Mouse (Mus musculus) induced T-regulatory cell, adult 2 months (primary cell): ENCODE data around the gene B3galt5.

Experiments used
- DNase-seq: peaks from one replicate; pipeline ENCODE4 v3.0.0-alpha.2; 2012; ENCODE audit warnings: low read depth

Gene B3galt5

DNA sequence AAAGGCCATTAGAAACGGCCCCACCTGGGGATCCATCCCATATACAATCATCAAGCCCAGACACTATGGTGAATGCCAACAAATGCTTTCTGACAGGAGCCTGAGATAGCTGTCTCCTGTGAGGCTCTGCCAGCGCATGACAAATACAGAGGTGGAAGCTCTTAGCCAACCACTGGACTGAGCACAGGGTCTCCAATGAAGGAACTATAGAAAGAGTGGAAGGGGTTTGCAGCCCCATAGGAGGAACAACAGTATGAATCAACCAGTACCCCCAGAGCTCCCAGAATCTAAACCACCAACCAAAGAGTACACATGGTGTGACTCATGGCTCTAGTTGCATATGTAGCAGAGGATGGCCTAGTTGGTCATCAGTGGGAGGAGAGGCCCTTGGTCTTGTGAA lies 36.1 kb downstream of the B3galt5 start:
- DNase-seq = no peak

GRCm38 (mm10) chr16:96272929-96273619 lies 37.5 kb downstream of the B3galt5 start:
- DNase-seq = peak; percentile 74

DNA sequence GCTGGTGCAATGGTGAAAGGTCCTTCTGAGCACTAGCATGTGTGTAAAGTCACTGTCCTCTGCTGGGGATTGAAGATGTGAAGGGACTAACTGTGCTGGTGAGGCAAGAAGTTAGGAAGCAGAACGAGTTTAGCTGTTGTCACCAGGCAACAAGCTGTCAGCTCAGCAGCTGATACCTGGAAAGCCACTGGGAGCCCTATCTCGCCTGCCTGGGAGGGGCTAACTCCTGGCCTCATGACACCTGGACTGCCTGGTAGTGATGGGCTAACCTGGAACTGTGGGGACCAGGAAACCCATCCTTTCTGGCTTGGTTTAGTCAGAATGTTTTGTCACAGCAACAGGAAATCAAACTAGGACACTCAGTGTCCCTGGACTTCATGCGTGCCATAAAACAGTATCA lies 41.0 kb downstream of the B3galt5 start:
- DNase-seq = no peak

GRCm38 (mm10) chr16:96278491-96279224 lies 43.1 kb downstream of the B3galt5 start:
- DNase-seq = no peak

GRCm38 (mm10) chr16:96280719-96281605 lies 45.4 kb downstream of the B3galt5 start:
- no peak for DNase-seq

- no peak for DNase-seq
These were observed 47.0 kb downstream of the B3galt5 start for GRCm38 (mm10) chr16:96282566-96282965.

GRCm38 (mm10) chr16:96291885-96292284 lies 56.3 kb downstream of the B3galt5 start:
- peak; percentile 18 for DNase-seq

- DNase-seq = peak; percentile 56
These were observed 57.1 kb downstream of the B3galt5 start for GRCm38 (mm10) chr16:96292530-96293173.

GRCm38 (mm10) chr16:96298075-96298474 lies 62.5 kb downstream of the B3galt5 start:
- peak; percentile 25 for DNase-seq

DNA sequence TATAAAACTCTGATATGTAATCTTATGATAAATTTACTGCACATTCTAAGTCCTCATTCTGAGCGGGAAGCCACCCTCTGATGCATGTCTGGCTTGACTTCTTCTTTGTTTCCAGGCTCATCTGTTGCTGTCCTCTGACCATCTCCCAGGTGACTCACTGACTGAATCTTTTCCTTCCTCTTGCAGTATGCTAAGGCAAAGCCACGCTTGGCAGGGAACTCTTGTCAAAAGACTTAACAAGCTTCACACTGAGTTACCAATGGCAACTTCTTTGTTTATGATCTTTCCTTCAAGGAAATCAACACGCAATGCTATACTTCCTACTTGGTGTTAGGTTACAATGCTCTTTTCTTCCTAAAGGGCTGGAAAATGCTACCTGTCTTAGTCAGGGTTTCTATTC lies 63.0 kb downstream of the B3galt5 start:
- peak; percentile 4 for DNase-seq

DNA sequence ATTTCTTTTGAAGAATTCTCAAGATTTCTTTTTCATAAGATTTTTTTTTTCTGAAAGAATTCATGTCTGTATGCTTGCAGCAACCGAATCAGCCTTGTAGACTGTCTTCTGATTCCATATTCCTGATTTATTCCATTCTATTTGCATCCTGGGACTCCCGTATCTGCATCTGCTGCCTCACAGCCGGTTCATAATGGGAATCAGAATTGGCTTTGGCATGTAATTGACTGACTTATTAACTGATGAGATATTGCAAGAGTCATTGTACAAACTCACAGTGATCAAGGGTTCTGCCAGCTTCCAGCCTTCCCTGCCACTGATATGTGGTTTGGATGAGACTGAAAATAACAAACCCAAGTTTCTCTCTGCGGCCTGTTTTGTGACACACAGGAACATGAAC lies 67.8 kb downstream of the B3galt5 start:
- DNase-seq = no peak

DNA sequence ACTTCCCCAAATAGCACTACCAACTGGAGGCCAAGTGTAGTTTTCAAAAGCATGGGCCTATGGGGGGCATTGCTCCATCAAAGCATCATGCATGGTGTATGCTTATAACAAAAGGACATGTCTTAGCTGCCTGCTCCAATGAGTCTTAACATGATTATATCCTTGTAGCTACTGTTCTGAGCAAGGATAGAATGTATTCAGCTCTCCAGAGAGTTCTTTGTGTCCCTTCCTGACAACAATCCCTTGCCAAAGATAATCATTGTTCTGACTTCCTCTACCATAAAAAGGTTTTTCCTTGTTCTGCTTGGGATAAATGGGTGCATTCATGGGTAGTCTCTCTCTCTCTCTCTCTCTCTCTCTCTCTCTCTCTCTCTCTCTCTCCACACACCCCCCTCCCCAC lies 68.8 kb downstream of the B3galt5 start:
- DNase-seq = no peak

GRCm38 (mm10) chr16:96306905-96307304 lies 71.3 kb downstream of the B3galt5 start:
- DNase-seq = no peak

- DNase-seq = no peak
These were observed 82.2 kb downstream of the B3galt5 start for GRCm38 (mm10) chr16:96317803-96318202.

GRCm38 (mm10) chr16:96322739-96323138 lies 87.1 kb downstream of the B3galt5 start:
- DNase-seq = no peak

DNA sequence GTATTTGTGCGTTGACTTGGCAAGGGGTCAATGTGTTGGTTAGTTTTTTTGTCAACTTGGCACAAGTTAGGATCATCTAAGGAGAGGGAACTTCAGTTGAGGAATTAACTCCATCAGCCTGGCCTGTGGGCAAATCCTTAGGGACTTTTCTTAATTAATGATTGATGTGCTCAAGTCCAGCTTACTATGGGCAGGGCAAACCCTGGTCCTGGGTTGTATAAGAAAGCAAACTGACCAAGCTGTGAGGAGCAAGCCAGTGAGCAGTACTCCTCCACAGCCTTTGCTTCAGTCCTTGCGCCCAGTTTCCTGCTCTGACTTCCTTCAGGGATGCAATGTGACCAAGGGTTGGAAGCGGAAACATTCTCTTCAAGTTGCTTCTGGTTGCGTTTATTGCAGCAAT lies 87.6 kb downstream of the B3galt5 start:
- no peak for DNase-seq

- DNase-seq = no peak
These were observed 90.8 kb downstream of the B3galt5 start for GRCm38 (mm10) chr16:96326110-96326999.

DNA sequence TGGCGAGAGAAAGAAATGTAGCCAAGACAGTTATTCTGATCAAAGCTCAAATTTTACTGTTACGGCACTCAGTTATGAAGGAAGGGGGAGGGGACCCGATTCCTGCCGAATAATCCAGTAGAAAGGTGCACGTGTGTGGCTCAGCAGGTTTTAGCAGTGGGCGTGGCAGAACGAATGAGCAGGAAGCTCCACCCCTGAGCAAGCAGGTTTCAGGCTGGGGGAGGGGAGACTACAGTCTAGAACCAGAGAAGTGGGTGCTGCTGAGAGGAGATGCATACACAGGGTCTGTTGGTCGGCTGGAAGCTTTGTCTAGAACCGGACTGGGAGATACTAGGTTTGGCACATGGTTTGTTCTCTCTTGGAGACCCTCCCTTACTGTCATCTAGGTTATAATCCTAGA lies 91.7 kb downstream of the B3galt5 start:
- DNase-seq = peak; percentile 45

DNA sequence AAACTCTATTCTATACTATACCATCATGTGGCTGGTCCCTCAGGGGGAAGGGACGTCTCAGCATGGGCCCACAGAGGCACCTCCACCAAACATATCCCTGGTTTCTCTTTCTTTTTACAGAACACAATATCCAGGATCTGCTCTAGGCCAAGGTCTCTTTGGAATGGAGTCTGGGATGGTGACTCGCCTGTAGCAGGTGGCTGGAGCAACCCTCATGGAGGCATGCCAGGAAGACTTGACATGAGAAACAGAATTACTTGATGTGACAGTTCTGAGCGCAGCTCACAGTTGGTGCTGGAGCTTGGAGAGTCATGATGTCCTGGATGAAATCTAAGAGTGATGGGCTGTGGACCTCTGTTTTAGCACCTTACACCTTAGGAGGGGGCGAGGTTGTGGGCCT lies 104.0 kb downstream of the B3galt5 start:
- no peak for DNase-seq

- peak; percentile 72 for DNase-seq
These were observed 105.7 kb downstream of the B3galt5 start for GRCm38 (mm10) chr16:96341269-96341668.

DNA sequence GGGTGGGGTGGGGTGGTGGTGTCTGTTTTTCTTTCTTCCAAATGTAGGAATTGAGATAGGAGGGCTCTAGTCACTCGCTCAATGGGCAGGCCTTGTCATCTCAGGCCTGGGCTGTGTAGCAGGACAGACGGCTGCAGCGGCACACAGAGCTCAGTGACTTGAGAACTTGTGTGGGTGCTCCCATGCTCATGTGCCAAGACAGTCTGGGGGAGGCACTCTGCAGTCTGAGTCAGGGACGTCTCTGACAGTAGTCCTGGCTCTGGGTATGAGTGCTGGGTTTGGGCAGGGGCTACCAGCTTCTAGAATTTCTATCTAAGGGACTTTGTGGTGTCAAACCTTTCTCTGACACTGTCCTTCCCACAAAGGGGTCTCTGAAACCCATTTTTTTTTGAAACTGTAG lies 106.3 kb downstream of the B3galt5 start:
- no peak for DNase-seq
